Mouse (Mus musculus) hematopoietic stem cell, adult 5-6 weeks (primary cell): ENCODE results near the gene Bcar1. TPM values are rescaled to one million over a fixed set of nuclear protein-coding genes. Genes with fewer than 3 reads are reported as not detected.

ENCODE experiments used
- ATAC-seq, 2 experiments: fragments of 125-278 bp in 1 of 2; replicated peaks in 1 of 2; 2 replicates each; pipeline ENCODE4 v1.8.0; 2016 to 2017; ENCODE audit warnings: inconsistent platforms in 2 of 2, mild to moderate bottlenecking in 2 of 2, moderate number of reproducible peaks in 2 of 2, low read depth in 1 of 2, moderate TSS enrichment in 1 of 2; ENCODE audit not compliant: low FRiP score in 2 of 2, poor library complexity in 2 of 2, severe bottlenecking in 2 of 2, insufficient read depth in 1 of 2, low TSS enrichment in 1 of 2
- total RNA-seq: library from RNA; stranded (forward); fragments of 172-1452, 232-1000 nt; gene quantifications from 2 replicates; pipeline ENCODE4 v1.2.3, GENCODE M21; 2017

Bcar1 gene
- total RNA-seq, result 0.06 TPM in 1 of 2 replicates, not detected in the other

- no peak for ATAC-seq
These were observed at the start of gene Bcar1 for GRCm38 (mm10) chr8:111743792-111744696. Bcar1 (minus strand) TSS chr8:111743809.

GRCm38 (mm10) chr8:111789639-111790038, 46.0 kb upstream of the Bcar1 start:
- no peak for ATAC-seq

GRCm38 (mm10) chr8:111789200-111789599, 45.6 kb upstream of the Bcar1 start:
- ATAC-seq, result no peak

- no peak for ATAC-seq
These were observed 44.9 kb upstream of the Bcar1 start for GRCm38 (mm10) chr8:111788497-111788896.

- no peak for ATAC-seq
These were observed 44.5 kb upstream of the Bcar1 start for GRCm38 (mm10) chr8:111788085-111788484.

GRCm38 (mm10) chr8:111787683-111788082, 44.1 kb upstream of the Bcar1 start:
- no peak for ATAC-seq

GRCm38 (mm10) chr8:111786701-111787588, 43.3 kb upstream of the Bcar1 start:
- no peak for ATAC-seq

GRCm38 (mm10) chr8:111786116-111786515, 42.5 kb upstream of the Bcar1 start:
- no peak for ATAC-seq

- ATAC-seq, result no peak
These were observed 39.2 kb upstream of the Bcar1 start for GRCm38 (mm10) chr8:111782671-111783394.

GRCm38 (mm10) chr8:111782161-111782560, 38.6 kb upstream of the Bcar1 start:
- ATAC-seq, result no peak

- no peak for ATAC-seq
These were observed 37.3 kb upstream of the Bcar1 start for GRCm38 (mm10) chr8:111780697-111781424.

GRCm38 (mm10) chr8:111779690-111780089, 36.1 kb upstream of the Bcar1 start:
- ATAC-seq, result no peak

GRCm38 (mm10) chr8:111778801-111779200, 35.2 kb upstream of the Bcar1 start:
- no peak for ATAC-seq

GRCm38 (mm10) chr8:111776492-111776891, 32.9 kb upstream of the Bcar1 start:
- ATAC-seq, result no peak

- no peak for ATAC-seq
These were observed 32.2 kb upstream of the Bcar1 start for GRCm38 (mm10) chr8:111775766-111776165.

- no peak for ATAC-seq
These were observed 29.9 kb upstream of the Bcar1 start for GRCm38 (mm10) chr8:111773476-111773875.

- ATAC-seq, result no peak
These were observed 29.4 kb upstream of the Bcar1 start for GRCm38 (mm10) chr8:111773057-111773456.
